Mouse (Mus musculus): Measurements from ENCODE around the gene Rnf212. TPM values are rescaled to one million over a fixed set of nuclear protein-coding genes. Genes with fewer than 3 reads are reported as not detected.
"Not testable (repeated sequence)": the region's sequence is repeated elsewhere in the genome, so short reads cannot be mapped to it uniquely, and the experiment has no call there.

Gene Rnf212
- polyA plus RNA-seq, 1 experiment from 2014 or later: not detected

DNA sequence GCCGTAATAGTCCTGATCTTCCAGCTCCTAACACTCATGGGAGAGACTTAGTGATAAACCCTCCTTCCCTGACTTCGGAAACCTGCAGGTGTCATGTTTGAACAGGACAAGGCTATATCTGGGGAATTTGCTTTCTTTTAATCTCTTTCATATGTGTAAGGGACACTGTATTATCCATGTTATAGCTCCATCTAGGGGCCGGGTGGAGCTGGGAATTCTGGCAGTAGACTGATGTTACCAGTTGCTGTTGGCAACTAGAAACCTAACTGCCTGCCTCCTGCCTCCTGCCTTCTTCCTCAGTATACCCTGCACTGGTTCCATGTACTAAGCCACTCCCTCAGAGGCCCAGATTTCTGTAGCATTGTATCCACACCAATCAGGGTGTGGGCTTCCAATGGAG lies 16.4 kb downstream of the Rnf212 start:
- Histone ChIP-seq H3K4me2 (ENCODE audit: low read length) (no peak overlapping the region), H3K9me3 (replicated peaks; ENCODE audit: low read length) (no peaks in the 10 kb centered on the region), H3K4me3 (replicated peaks; ENCODE audit: low read depth, low read length) (no peak overlapping the region), H3K4me1 (replicated peaks; ENCODE audit: insufficient read depth, low read length) (no peaks in the 10 kb centered on the region), H3K27me3 (ENCODE audit: insufficient read depth, low read length) (no peaks in the 10 kb centered on the region), H3K36me3 (ENCODE audit: insufficient read depth, low read length) (no peaks in the 10 kb centered on the region), H3K27ac (no peak overlapping the region), H3K9ac (ENCODE audit: low read depth, low read length) (no peak overlapping the region)
- DNase-seq (ENCODE audit: low spot score) (peak; percentile 4), ATAC-seq (replicated peaks; ENCODE audit: low FRiP score, low read depth) (no peak)
- TF ChIP-seq CTCF (IDR thresholded peaks at IDR 0.05; ENCODE audit: low read depth): peak; percentile 53
- WGBS: 60% methylated on average over 3 of the region's 3 CpGs

DNA sequence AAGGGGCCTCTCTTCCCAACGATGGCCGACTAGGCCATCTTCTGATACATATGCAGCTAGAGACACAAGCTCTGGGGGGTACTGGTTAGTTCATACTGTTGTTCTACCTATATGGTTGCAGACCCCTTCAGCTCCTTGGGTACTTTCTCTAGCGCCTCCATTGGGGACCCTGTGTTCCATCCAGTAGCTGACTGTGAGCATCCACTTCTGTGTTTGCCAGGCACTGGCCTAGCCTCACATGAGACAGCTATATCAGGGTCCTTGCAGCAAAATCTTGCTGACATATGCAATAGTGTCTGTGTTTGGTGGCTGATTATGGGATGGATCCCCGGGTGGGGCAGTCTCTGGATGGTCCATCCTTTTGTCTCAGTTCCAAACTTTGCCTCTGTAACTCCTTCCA lies 23.5 kb downstream of the Rnf212 start:
- not testable (repeated sequence) for H3K27me3 ChIP-seq (ENCODE audit: insufficient read depth, low read length); ATAC-seq (replicated peaks; ENCODE audit: low FRiP score, low read depth); H3K4me1 ChIP-seq (replicated peaks; ENCODE audit: insufficient read depth, low read length); H3K9ac ChIP-seq (ENCODE audit: low read depth, low read length); H3K27ac ChIP-seq; DNase-seq (ENCODE audit: low spot score); H3K4me3 ChIP-seq (replicated peaks; ENCODE audit: low read depth, low read length); H3K36me3 ChIP-seq (ENCODE audit: insufficient read depth, low read length); H3K9me3 ChIP-seq (replicated peaks; ENCODE audit: low read length); H3K4me2 ChIP-seq (ENCODE audit: low read length)
- WGBS: 89% methylated on average over 4 of the region's 4 CpGs

- H3K36me3 ChIP-seq (ENCODE audit: insufficient read depth, low read length): no peaks in the 10 kb centered on the region
- ATAC-seq (replicated peaks; ENCODE audit: low FRiP score, low read depth): no peak
- H3K27me3 ChIP-seq (ENCODE audit: insufficient read depth, low read length): no peaks in the 10 kb centered on the region
- 81% methylated on average over 5 of the region's 5 CpGs for WGBS
- H3K9ac ChIP-seq (ENCODE audit: low read depth, low read length): no peak overlapping the region
- H3K4me2 ChIP-seq (ENCODE audit: low read length): no peak overlapping the region
- no peak for DNase-seq (ENCODE audit: low spot score)
- H3K9me3 ChIP-seq (replicated peaks; ENCODE audit: low read length): no peaks in the 10 kb centered on the region
- H3K27ac ChIP-seq: no peak overlapping the region
- no peak overlapping the region for H3K4me3 ChIP-seq (replicated peaks; ENCODE audit: low read depth, low read length)
- H3K4me1 ChIP-seq (replicated peaks; ENCODE audit: insufficient read depth, low read length): no peaks in the 10 kb centered on the region
- TF ChIP-seq CTCF (IDR thresholded peaks at IDR 0.05; ENCODE audit: low read depth): no peak
These were observed 24.2 kb downstream of the Rnf212 start for GRCm38 (mm10) chr5:108750328-108751210.

DNA sequence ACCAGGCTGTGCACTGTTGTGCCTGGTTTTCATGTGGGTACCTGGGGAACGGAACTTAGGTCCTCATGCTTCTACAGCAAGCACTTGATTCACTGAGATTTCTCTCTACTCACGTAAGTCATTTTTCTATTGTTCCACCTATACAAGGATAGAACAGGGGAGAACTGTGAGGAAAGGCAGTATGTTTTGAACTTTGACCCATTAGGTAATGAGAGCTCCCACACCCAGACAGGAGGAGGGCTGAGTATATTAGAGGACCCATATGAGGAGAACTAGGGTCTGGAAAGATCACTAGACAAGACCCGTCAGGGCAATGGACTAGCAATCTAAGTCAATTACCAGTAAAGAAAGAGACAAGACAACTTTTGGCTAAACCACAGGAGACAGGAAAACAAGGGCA lies 30.2 kb downstream of the Rnf212 start:
- TF ChIP-seq CTCF (IDR thresholded peaks at IDR 0.05; ENCODE audit: low read depth): no peak
- Histone ChIP-seq H3K9ac (ENCODE audit: low read depth, low read length) (no peak overlapping the region), H3K4me1 (replicated peaks; ENCODE audit: insufficient read depth, low read length) (no peaks in the 10 kb centered on the region), H3K27me3 (ENCODE audit: insufficient read depth, low read length) (no peaks in the 10 kb centered on the region), H3K4me3 (replicated peaks; ENCODE audit: low read depth, low read length) (no peak overlapping the region), H3K9me3 (replicated peaks; ENCODE audit: low read length) (no peaks in the 10 kb centered on the region), H3K27ac (no peak overlapping the region), H3K4me2 (ENCODE audit: low read length) (no peak overlapping the region), H3K36me3 (ENCODE audit: insufficient read depth, low read length) (no peaks in the 10 kb centered on the region)
- ATAC-seq (replicated peaks; ENCODE audit: low FRiP score, low read depth) (no peak), DNase-seq (ENCODE audit: low spot score) (no peak)
- 70% methylated on average over 3 of the region's 3 CpGs for whole genome bisulfite sequencing

GRCm38 (mm10) chr5:108743856-108744255 lies 30.9 kb downstream of the Rnf212 start:
- Histone ChIP-seq H3K27ac (no peak overlapping the region), H3K36me3 (ENCODE audit: insufficient read depth, low read length) (no peaks in the 10 kb centered on the region), H3K4me2 (ENCODE audit: low read length) (no peak overlapping the region), H3K9me3 (replicated peaks; ENCODE audit: low read length) (no peaks in the 10 kb centered on the region), H3K27me3 (ENCODE audit: insufficient read depth, low read length) (no peaks in the 10 kb centered on the region), H3K4me3 (replicated peaks; ENCODE audit: low read depth, low read length) (no peak overlapping the region), H3K9ac (ENCODE audit: low read depth, low read length) (no peak overlapping the region), H3K4me1 (replicated peaks; ENCODE audit: insufficient read depth, low read length) (no peaks in the 10 kb centered on the region)
- DNase-seq (ENCODE audit: low spot score): no peak
- WGBS: 38% methylated on average over 2 of the region's 2 CpGs
- no peak for ATAC-seq (replicated peaks; ENCODE audit: low FRiP score, low read depth)
- peak; percentile 29; the same call in 1 of the 2 replicates for TF ChIP-seq CTCF (IDR thresholded peaks at IDR 0.05; ENCODE audit: low read depth)

DNA sequence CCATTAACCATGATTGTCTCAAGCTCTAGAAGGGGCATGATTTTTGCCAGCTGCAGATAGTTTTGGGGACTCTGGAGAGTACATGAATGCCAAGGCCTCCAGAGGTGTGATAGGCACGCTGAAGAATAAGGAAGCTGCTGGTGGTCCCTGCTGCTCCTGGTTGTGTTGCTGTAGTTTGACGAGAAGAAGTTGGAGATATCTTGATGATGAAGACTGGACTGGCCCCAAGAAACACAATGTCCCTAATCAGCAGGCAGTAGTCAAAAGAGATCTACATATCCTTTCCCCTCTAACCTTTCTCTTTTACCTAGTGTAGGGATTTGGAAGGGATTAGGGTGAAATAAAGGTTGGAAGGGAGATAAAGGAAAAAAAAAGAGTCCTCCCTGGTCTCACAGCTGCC lies 32.2 kb downstream of the Rnf212 start:
- no peak overlapping the region for H3K27ac ChIP-seq
- H3K4me2 ChIP-seq (ENCODE audit: low read length): no peak overlapping the region
- H3K9ac ChIP-seq (ENCODE audit: low read depth, low read length): no peak overlapping the region
- H3K9me3 ChIP-seq (replicated peaks; ENCODE audit: low read length): no peaks in the 10 kb centered on the region
- DNase-seq (ENCODE audit: low spot score): no peak
- TF ChIP-seq CTCF (IDR thresholded peaks at IDR 0.05; ENCODE audit: low read depth): no peak
- no peak for ATAC-seq (replicated peaks; ENCODE audit: low FRiP score, low read depth)
- no peak overlapping the region for H3K4me3 ChIP-seq (replicated peaks; ENCODE audit: low read depth, low read length)
- H3K4me1 ChIP-seq (replicated peaks; ENCODE audit: insufficient read depth, low read length): no peaks in the 10 kb centered on the region
- 73% methylated on average over 2 of the region's 2 CpGs for WGBS
- H3K27me3 ChIP-seq (ENCODE audit: insufficient read depth, low read length): no peaks in the 10 kb centered on the region
- no peaks in the 10 kb centered on the region for H3K36me3 ChIP-seq (ENCODE audit: insufficient read depth, low read length)
